ENCODE assay signal across 13 mouse cellular contexts in genomic region chr13:43765293-43765814, GRCm38 (mm10). TPM values are rescaled to one million over a fixed set of nuclear protein-coding genes. Genes with fewer than 3 reads are reported as not detected.
DNase-seq lines count a peak whose midpoint lies in the region; ATAC-seq lines count a peak whose summit lies in the region.
"Had no signal": no experiment of that assay in that cellular context is flagged by ENCODE, and none has a peak within 500 bp of the region (broad histone marks: within the 10 kb centered on the region; RNA-seq: fewer than 3 reads in every experiment).

No protein-coding gene starts in this region.

- H3K27ac ChIP-seq in heart, embryonic 12.5 days (ENCODE audit: poor library complexity, severe bottlenecking) = no peak overlapping the region
- no peak overlapping the region for H3K27ac ChIP-seq in midbrain, embryonic 10.5 days (replicated peaks)
- H3K27ac ChIP-seq: heart, embryonic 13.5 days; limb, embryonic 10.5 days; neural tube, embryonic 13.5 days had no signal

- DNase-seq in heart, adult 8-10 months (ENCODE audit: low spot score) = peak; percentile 55
- peak; percentile 21 for DNase-seq in R1 (ENCODE audit: low read depth, low spot score)
- peak; percentile 31 for DNase-seq in lung, postnatal 14 days
- peak; percentile 75 to 87 for DNase-seq in spleen, adult 18-20 months
- DNase-seq in left cerebral cortex, adult 18-20 months (ENCODE audit: low spot score in 2 of 2) = no peak
- DNase-seq in midbrain, embryonic 10.5 days (ENCODE audit: low spot score) = no peak
- no peak for DNase-seq in adrenal gland, adult 18-20 months (ENCODE audit: low spot score in 2 of 2)
- DNase-seq: forebrain, postnatal 0 days had no signal

- no peak overlapping the region for H3K4me3 ChIP-seq in heart, embryonic 12.5 days
- H3K4me3 ChIP-seq in midbrain, embryonic 10.5 days = no peak overlapping the region
- H3K4me3 ChIP-seq: heart, embryonic 13.5 days; limb, embryonic 10.5 days; neural tube, embryonic 13.5 days had no signal

- ATAC-seq in heart, embryonic 12.5 days (ENCODE audit: insufficient number of reproducible peaks, low FRiP score) = no peak
- ATAC-seq: activated CD4-positive, CD25-positive, alpha-beta regulatory T cell, adult 4 months; forebrain, postnatal 0 days had no signal

- H3K36me3 ChIP-seq in heart, embryonic 12.5 days = no peaks in the 10 kb centered on the region
- H3K36me3 ChIP-seq in midbrain, embryonic 10.5 days = no peaks in the 10 kb centered on the region
- H3K36me3 ChIP-seq: heart, embryonic 13.5 days; limb, embryonic 10.5 days; neural tube, embryonic 13.5 days had no signal

- peaks cover 5% of the 10 kb centered on the region for H3K4me1 ChIP-seq in heart, embryonic 12.5 days (replicated peaks)
- H3K4me1 ChIP-seq in midbrain, embryonic 10.5 days = peaks cover 4% of the 10 kb centered on the region; the same call in 1 of the 2 replicates

- no peak overlapping the region for H3K9ac ChIP-seq in heart, embryonic 12.5 days
- H3K9ac ChIP-seq: forebrain, postnatal 0 days; heart, embryonic 13.5 days; neural tube, embryonic 13.5 days had no signal

- 63% methylated on average over 11 of the region's 11 CpGs for WGBS in heart, embryonic 12.5 days
- WGBS in midbrain, embryonic 10.5 days = 82% methylated on average over 11 of the region's 11 CpGs

- H3K4me2 ChIP-seq in heart, embryonic 12.5 days = no peak overlapping the region
- H3K4me2 ChIP-seq: heart, embryonic 13.5 days; neural tube, embryonic 13.5 days had no signal

- H3K27me3 ChIP-seq in heart, embryonic 12.5 days (replicated peaks) = no peaks in the 10 kb centered on the region
- no peaks in the 10 kb centered on the region for H3K27me3 ChIP-seq in midbrain, embryonic 10.5 days (ENCODE audit: low read depth, poor library complexity, severe bottlenecking)
- H3K27me3 ChIP-seq: heart, embryonic 13.5 days; neural tube, embryonic 13.5 days had no signal

- H3K9me3 ChIP-seq in heart, embryonic 12.5 days (replicated peaks) = no peaks in the 10 kb centered on the region
- H3K9me3 ChIP-seq in midbrain, embryonic 10.5 days (replicated peaks) = no peaks in the 10 kb centered on the region
- H3K9me3 ChIP-seq: heart, embryonic 13.5 days; limb, embryonic 10.5 days; neural tube, embryonic 13.5 days had no signal

RNA-seq across cellular contexts. Expression of gene Cd83, which starts 19.2 kb away (rescaled TPM):
- 1 to 10 TPM; 1.9 to 2.5 (median 2.2) TPM for total RNA-seq in heart, adult 8-10 months (2022)
- polyA plus RNA-seq in heart, embryonic 12.5 days (2016; fragmentation: Nextera tagmentation; extraction: Ambion mirVana) = 1.4 and 1.5 TPM in 2 replicates
- 10 to 100 TPM in 1 of 2 experiments, 1 to 10 TPM in 1; 9.7 to 12.7 TPM for total RNA-seq in left cerebral cortex, adult 18-20 months (2021)
- polyA plus RNA-seq in midbrain, embryonic 10.5 days (2016; fragmentation: Nextera tagmentation; extraction: Ambion mirVana) = 4.7 and 4.9 TPM in 2 replicates
- 1 to 10 TPM; 2.3 to 5.2 TPM for total RNA-seq in adrenal gland, adult 18-20 months (2021)

Comparison
In these comparisons a context has a peak if more than half of its experiments do, and no peak if none do; other contexts are left out.
1. DNase-seq: peak in heart, adult 8-10 months (single experiment), R1 (single experiment), lung, postnatal 14 days (single experiment) and spleen, adult 18-20 months (2 of 2); none in left cerebral cortex, adult 18-20 months (0 of 2), midbrain, embryonic 10.5 days (single experiment) and adrenal gland, adult 18-20 months (0 of 2).